Mouse (Mus musculus) bone marrow, adult 2 months (tissue): ENCODE data around the gene Retreg3.

Experiments used
- CTCF ChIP-seq: fragments of 200-500 bp; IDR thresholded peaks from 2 replicates; pipeline ENCODE4 v1.5.1; 2011; ENCODE audit warnings: low read length, control low read depth; ENCODE audit not compliant: control insufficient read depth, insufficient read depth
- POLR2A ChIP-seq: fragments of 200-500 bp; IDR thresholded peaks from 2 replicates; pipeline ENCODE4 v1.6.1; 2011; ENCODE audit warnings: low read depth, mild to moderate bottlenecking, control low read depth, low read length, borderline replicate concordance; ENCODE audit not compliant: control insufficient read depth

DNA sequence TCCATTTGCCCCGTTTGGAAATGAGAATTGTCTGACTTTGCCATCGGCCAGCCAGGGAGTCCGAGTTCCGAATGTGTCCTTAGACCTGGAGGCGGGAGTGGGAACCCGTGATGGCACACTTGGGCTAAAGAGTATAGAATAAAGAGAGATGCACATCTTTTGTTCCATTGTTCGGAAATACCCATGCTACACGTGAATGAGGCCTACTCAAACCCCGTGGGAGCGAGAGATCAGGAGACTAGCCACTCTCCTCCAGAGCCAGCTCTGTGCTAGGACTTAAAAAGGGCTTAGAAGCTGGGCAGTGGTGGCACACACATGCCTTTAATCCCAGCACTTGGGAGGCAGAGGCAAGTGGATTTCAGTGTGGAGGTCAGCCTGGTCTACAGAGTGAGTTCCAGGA is 60.2 kb downstream of the Retreg3 start:
- TF ChIP-seq CTCF (no peak), POLR2A (no peak)
